Mouse (Mus musculus): ENCODE data around the gene Rpia. TPM values are rescaled to one million over a fixed set of nuclear protein-coding genes. Genes with fewer than 3 reads are reported as not detected.

The Rpia gene
- polyA plus RNA-seq, 1 experiment = not detected

GRCm38 (mm10) chr6:70751251-70751897, 40.7 kb downstream of the Rpia start:
- no peak overlapping the region for H3K27ac ChIP-seq (ENCODE audit: insufficient read depth, low read depth, low read length)
- WGBS = 87% methylated on average over 8 of the region's 8 CpGs
- H3K4me3 ChIP-seq (ENCODE audit: insufficient read depth, low read depth, low read length) = no peak overlapping the region
- TF ChIP-seq CTCF (IDR thresholded peaks at IDR 0.05; ENCODE audit: insufficient read depth, low read depth, low read length) (no peak), POLR2A (IDR thresholded peaks at IDR 0.05; ENCODE audit: insufficient read depth, low read depth, low read length) (no peak)
- H3K4me1 ChIP-seq (ENCODE audit: control insufficient read depth, insufficient read depth, low read length) = peaks cover 3% of the 10 kb centered on the region; the same call in 1 of the 2 replicates

GRCm38 (mm10) chr6:70749750-70750149, 42.3 kb downstream of the Rpia start:
- H3K4me3 ChIP-seq (ENCODE audit: insufficient read depth, low read depth, low read length) = no peak overlapping the region
- TF ChIP-seq POLR2A (IDR thresholded peaks at IDR 0.05; ENCODE audit: insufficient read depth, low read depth, low read length) (no peak), CTCF (IDR thresholded peaks at IDR 0.05; ENCODE audit: insufficient read depth, low read depth, low read length) (no peak)
- 50% methylated on average over 1 of the region's 1 CpGs for WGBS
- H3K27ac ChIP-seq (ENCODE audit: insufficient read depth, low read depth, low read length) = no peak overlapping the region
- peaks cover 3% of the 10 kb centered on the region; the same call in 1 of the 2 replicates for H3K4me1 ChIP-seq (ENCODE audit: control insufficient read depth, insufficient read depth, low read length)

DNA sequence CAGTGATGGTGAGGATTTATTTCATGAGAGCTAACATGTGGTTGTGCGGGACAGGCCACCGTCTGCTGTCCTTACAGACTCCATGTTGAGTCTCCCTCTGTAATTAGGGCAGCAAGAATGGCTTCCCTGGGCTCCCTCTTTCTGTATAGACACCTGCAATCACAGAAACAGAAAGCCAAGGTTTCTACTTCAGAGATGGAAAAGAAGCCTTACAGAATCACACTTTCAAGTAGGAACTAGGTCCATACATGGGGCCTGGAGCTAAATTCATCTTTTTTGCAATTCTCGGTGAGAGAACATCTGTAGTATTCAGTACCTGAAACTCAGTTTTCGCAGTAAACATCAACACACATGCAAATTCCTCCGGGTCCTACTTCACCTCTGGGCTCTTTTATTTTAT, 44.3 kb downstream of the Rpia start:
- no peak overlapping the region for H3K4me3 ChIP-seq (ENCODE audit: insufficient read depth, low read depth, low read length)
- H3K27ac ChIP-seq (ENCODE audit: insufficient read depth, low read depth, low read length) = no peak overlapping the region
- TF ChIP-seq CTCF (IDR thresholded peaks at IDR 0.05; ENCODE audit: insufficient read depth, low read depth, low read length) = no peak
- no peak for TF ChIP-seq POLR2A (IDR thresholded peaks at IDR 0.05; ENCODE audit: insufficient read depth, low read depth, low read length)
- H3K4me1 ChIP-seq (ENCODE audit: control insufficient read depth, insufficient read depth, low read length) = peaks cover 3% of the 10 kb centered on the region; the same call in 1 of the 2 replicates
- 96% methylated on average over 5 of the region's 5 CpGs for WGBS

- Histone ChIP-seq H3K4me3 (ENCODE audit: insufficient read depth, low read depth, low read length) (no peak overlapping the region), H3K4me1 (ENCODE audit: control insufficient read depth, insufficient read depth, low read length) (peaks cover 3% of the 10 kb centered on the region; the same call in 1 of the 2 replicates), H3K27ac (ENCODE audit: insufficient read depth, low read depth, low read length) (no peak overlapping the region)
- no peak for TF ChIP-seq CTCF (IDR thresholded peaks at IDR 0.05; ENCODE audit: insufficient read depth, low read depth, low read length)
- no peak for TF ChIP-seq POLR2A (IDR thresholded peaks at IDR 0.05; ENCODE audit: insufficient read depth, low read depth, low read length)
- 78% methylated on average over 5 of the region's 5 CpGs for WGBS
These were observed 48.1 kb downstream of the Rpia start for GRCm38 (mm10) chr6:70743902-70744301.

DNA sequence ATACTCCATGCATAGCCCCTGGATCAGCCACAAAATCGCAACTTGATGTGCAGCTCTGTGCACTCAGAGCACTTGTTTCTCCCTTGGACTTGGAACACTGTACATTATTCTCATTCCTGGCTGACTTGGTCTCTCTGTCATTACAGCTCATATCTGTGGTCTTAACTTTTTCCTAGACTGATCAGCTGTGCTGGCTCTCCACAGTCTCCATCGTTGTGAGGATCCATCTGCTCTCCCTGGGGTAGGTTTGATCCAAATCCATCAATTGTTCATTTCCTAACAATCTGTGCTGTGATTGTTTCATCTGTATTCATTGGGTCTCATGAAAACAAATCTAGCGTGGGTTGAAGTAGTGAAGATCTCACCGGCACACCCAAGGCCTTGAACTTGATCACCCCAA, 49.2 kb downstream of the Rpia start:
- 92% methylated on average over 4 of the region's 4 CpGs for WGBS
- Histone ChIP-seq H3K27ac (ENCODE audit: insufficient read depth, low read depth, low read length) (no peak overlapping the region), H3K4me1 (ENCODE audit: control insufficient read depth, insufficient read depth, low read length) (peaks cover 3% of the 10 kb centered on the region; the same call in 1 of the 2 replicates), H3K4me3 (ENCODE audit: insufficient read depth, low read depth, low read length) (no peak overlapping the region)
- TF ChIP-seq CTCF (IDR thresholded peaks at IDR 0.05; ENCODE audit: insufficient read depth, low read depth, low read length) (no peak), POLR2A (IDR thresholded peaks at IDR 0.05; ENCODE audit: insufficient read depth, low read depth, low read length) (no peak)

GRCm38 (mm10) chr6:70740535-70740934, 51.5 kb downstream of the Rpia start:
- TF ChIP-seq CTCF (IDR thresholded peaks at IDR 0.05; ENCODE audit: insufficient read depth, low read depth, low read length) (no peak), POLR2A (IDR thresholded peaks at IDR 0.05; ENCODE audit: insufficient read depth, low read depth, low read length) (no peak)
- Histone ChIP-seq H3K27ac (ENCODE audit: insufficient read depth, low read depth, low read length) (no peak overlapping the region), H3K4me3 (ENCODE audit: insufficient read depth, low read depth, low read length) (no peak overlapping the region), H3K4me1 (ENCODE audit: control insufficient read depth, insufficient read depth, low read length) (no peaks in the 10 kb centered on the region)

DNA sequence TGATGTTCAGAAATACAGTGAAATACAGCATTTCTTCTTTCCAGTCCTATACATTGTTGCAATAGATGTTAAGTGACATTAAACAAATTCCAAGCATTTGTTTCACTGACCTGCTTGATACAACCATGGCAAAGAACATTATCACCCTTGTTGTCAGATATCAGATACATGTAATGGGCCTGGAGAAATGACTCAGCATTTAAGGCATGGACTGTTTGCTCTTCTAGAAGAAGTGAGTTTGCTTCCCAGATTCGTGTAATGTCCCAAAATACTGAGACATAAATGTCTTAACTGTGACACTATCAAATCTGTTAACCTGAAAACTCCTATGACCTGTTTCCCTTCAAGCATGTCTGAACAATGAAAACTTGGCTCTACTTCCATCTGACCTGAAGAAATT, 52.6 kb downstream of the Rpia start:
- Histone ChIP-seq H3K27ac (ENCODE audit: insufficient read depth, low read depth, low read length) (no peak overlapping the region), H3K4me1 (ENCODE audit: control insufficient read depth, insufficient read depth, low read length) (no peaks in the 10 kb centered on the region), H3K4me3 (ENCODE audit: insufficient read depth, low read depth, low read length) (no peak overlapping the region)
- TF ChIP-seq POLR2A (IDR thresholded peaks at IDR 0.05; ENCODE audit: insufficient read depth, low read depth, low read length) (no peak), CTCF (IDR thresholded peaks at IDR 0.05; ENCODE audit: insufficient read depth, low read depth, low read length) (no peak)
- WGBS = 80% methylated on average over 1 of the region's 1 CpGs

GRCm38 (mm10) chr6:70735528-70735927, 56.5 kb downstream of the Rpia start:
- TF ChIP-seq POLR2A (IDR thresholded peaks at IDR 0.05; ENCODE audit: insufficient read depth, low read depth, low read length) = no peak
- TF ChIP-seq CTCF (IDR thresholded peaks at IDR 0.05; ENCODE audit: insufficient read depth, low read depth, low read length) = no peak
- Histone ChIP-seq H3K4me1 (ENCODE audit: control insufficient read depth, insufficient read depth, low read length) (no peaks in the 10 kb centered on the region), H3K4me3 (ENCODE audit: insufficient read depth, low read depth, low read length) (no peak overlapping the region), H3K27ac (ENCODE audit: insufficient read depth, low read depth, low read length) (no peak overlapping the region)
- WGBS = 90% methylated on average over 2 of the region's 2 CpGs

DNA sequence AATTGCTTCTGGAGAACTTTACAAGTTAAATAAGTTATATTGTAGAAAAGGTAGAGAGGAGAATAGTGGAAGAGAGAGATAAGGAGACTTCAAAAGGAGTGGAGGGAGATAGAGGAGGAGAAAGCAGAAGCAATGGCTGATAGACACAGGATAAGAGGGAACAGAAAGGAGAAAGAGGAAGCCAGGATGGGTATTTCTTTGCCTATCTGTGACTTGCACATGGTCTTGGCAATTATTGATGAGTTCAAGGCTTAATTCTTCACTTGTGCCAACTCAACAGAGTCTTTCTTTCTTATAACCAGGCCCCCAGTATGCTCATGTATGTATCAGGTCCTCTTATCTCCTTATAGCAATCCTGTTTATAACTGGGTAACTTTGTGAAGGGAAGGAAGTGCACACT, 61.2 kb downstream of the Rpia start:
- TF ChIP-seq CTCF (IDR thresholded peaks at IDR 0.05; ENCODE audit: insufficient read depth, low read depth, low read length) (no peak), POLR2A (IDR thresholded peaks at IDR 0.05; ENCODE audit: insufficient read depth, low read depth, low read length) (no peak)
- Histone ChIP-seq H3K27ac (ENCODE audit: insufficient read depth, low read depth, low read length) (no peak overlapping the region), H3K4me3 (ENCODE audit: insufficient read depth, low read depth, low read length) (no peak overlapping the region), H3K4me1 (ENCODE audit: control insufficient read depth, insufficient read depth, low read length) (no peaks in the 10 kb centered on the region)

All from olfactory bulb, adult 2 months (tissue).